Mouse (Mus musculus) right cerebral cortex, postnatal 14 days (tissue): ENCODE results near the gene Usp32.
"Not testable (repeated sequence)": the region's sequence is repeated elsewhere in the genome, so short reads cannot be mapped to it uniquely, and the experiment has no call there.

Source experiments
- DNase-seq: peaks from one replicate; pipeline ENCODE4 v3.0.0; 2022

Gene Usp32

DNA sequence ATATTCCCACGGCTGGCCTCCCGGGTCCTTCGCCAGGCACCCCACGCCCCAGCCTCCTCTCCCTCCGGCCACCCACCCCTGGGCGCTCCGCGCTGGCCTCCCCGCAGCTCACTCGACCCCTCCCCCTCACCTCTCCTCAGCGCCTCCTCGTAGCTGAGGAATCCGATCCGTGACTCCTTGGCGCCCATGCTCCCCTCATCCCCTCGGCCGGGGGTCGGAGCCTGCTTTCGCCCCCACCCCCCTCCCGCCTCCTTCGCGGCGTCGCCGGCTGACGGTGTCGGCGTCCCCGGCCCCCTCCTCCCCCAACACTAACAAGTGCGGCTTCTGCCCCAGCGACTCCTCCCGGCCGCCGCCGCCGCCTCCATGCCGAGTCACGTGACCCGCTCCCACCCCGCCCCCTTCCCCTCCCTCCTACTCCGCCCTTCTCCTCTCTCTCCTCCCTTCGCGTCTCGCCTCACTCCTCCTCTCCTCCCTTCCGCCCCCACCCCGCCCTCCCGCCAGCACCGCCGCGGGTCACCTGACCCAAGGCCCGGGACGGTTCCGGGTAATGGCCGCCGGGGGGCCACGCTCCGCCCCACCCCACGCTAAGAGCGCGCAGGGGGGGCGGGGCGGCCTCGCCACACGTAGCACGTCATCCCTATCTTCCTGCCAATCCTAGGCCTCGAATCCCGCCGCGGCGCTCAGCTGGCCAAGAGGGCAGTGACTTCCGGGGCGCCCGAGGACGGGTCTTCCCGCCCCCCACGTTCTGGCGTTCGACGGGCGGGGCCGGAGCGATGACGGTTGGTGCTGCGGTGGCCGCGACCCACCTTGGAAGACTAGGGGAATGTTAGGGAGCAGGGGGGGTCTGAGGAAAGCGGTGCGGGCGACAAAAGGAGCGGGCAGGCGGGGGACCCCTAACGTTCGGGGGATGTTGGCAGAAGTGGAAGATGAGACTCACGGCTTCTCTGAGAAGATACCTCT is at the start of gene Usp32:
Gene Usp32, minus strand, starts transcription at position 581 of the 960 bp plus-strand sequence.
- DNase-seq: peak; percentile 96

DNA sequence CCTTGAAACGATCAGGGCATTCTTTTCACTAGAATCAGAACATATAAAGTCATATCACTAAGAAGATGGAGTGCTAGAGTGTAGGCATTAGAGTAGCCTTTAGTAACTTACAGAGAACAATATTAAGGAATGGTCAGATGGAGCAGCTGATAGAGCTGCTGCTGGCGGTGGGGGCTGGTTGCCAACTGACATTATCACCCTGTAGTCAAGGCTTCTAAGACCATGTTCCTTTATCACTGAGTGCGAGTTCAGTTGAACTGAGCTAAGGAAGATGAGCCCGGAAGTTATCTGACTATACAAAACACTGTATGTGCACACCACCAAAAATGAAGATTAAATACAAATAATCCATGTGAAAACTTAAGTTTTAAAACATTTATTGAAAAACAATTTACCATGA is 49.1 kb upstream of the Usp32 start:
- no peak for DNase-seq

DNA sequence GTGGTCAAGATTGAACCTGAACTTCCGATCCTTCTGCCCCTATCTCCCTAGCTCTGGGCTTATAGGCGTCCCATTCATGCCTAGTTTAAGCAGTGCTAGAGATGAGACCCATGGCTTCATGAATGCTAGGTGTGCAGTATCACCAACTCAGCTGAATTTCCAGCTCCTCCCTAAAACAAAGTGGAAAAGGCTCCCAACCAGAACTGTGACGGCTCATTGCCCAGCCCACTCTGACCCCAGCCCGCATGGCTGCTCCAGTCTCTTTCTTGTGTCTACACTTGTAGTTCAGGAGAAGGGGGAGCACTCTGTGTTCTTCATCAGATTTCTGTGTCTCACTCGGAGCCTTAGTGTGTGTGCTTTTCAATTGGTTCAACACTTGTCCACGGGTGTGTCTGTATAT is 44.9 kb upstream of the Usp32 start:
- no peak for DNase-seq

DNA sequence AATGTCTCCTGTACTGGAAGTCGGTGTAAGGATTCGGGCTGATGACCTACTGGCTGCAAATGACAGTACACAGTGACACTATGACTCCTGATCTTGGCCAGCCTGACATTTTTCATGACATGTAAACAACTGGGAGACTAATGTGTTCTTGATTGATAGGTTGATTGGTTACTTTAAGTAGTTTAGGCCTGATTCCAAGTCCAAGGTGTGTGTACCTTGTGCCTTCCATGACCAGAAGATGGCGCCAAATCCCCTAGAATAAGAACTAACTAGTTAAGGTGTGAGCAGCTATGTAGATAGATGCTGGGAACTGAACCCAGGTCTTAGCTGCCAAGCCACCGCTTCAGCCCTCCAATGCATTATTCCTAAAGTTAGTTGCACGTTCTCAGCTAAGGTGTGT is 44.1 kb upstream of the Usp32 start:
- DNase-seq: peak; percentile 16

DNA sequence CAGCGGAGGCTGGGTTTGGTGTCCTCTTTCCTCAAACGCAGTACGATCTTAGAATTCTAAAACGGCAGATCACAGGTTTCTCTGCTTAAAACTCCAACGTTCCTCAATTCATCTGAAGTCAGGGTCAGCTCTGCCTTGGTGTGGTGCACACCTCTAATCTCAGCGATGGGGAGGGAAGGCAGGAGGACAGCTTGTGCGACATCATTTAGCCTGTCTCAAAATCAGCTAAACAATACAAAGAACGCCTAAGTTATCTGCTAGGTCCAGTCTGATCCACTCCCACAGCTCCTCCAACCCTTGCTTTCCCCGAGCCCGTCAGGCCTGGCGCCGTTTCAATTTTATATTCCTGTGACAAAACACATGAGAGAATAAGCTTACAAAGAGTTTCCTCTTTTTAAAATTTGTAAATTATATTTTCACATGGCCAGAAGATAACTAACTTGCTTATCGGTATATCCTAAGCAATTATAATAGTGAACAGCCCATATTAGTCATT is 43.4 kb upstream of the Usp32 start:
- peak; percentile 30 for DNase-seq

DNA sequence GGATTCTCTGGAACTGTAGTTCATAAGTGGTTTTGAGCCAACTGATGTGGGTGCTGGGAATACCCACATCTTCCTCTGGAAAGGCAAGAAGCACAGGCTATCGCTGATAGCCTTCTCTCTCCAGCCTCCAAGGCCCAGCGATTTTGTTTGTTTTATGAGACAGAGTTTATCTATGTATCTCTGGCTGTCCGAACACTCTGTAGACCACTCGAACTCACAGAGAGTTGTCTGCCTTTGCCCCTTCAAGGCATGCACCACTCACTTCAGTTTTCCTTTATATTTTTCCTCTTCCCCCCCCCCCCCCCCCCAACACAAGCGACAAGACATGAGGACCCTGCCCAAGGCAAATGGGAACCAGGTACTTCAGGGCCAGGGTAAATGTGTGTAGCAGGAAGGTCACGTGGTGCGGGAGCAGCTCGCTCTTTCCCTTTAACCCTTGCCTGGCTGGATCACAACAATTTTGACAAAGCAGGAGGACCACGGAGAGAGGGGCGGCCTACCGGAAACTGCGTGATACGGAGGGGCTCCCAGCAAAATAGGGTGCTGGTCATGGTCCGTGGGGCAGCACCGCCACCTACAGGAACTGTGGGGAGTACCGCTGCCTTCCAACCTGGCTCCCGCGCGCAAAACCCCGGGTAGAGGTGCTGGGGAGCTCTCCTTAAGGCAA is 42.8 kb upstream of the Usp32 start:
- DNase-seq: peak; percentile 76

DNA sequence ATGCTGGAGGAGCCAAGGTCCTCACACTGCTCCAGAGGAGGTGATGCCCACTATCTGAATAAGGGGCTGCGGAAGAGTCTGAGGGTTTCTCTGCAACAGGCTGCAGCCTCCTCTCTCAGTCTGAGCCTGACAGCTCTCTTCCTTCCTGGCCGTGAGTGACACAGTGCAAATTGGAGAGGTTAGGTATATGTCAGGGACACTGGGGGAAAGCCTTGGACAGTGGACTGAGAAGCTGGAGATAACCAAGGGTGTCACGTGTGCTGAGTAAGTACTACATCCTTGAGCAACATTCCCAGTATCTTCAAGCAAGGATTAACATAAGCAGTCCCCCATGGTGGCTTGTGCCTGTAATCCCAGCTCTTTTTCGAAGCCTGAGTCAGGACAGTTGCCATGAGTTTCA is 38.5 kb upstream of the Usp32 start:
- DNase-seq: no peak

DNA sequence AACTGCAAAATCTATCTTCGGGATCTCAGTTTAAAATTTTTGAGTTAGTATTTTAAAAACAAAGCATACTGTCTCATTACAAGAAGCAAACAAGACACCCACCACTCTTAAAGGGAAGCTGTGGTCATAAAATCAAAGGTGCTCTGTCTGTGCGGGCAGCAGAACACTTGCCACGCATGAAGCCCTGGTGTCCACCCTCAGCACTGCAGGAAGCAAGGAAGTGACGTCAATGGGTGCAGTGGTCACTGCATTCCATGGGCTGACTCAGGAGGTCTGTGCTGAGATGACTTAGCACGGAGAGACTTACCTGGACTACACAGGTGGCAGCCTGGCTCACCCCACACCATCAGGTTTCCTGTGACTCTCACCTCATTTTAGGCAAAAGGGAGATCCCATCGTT is 37.8 kb upstream of the Usp32 start:
- no peak for DNase-seq

DNA sequence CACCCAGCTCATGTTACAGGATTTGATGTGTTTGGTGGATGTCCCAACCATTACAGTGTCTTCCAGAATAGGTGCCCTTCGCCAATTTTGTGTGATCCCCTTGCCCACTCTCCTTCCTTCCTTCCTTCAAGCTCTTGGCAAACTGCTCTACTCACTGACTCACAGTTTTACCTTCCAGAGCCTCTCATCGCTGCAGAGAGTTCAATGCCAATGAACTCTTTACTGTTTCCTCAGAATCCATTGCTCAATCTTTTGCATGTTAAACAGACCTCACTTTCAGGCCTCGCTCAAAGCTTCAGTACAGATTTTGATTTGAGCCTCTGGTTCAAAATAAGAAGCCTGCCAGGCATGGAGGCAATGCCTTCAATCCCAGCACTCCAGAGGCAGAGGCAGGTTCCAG is 36.0 kb upstream of the Usp32 start:
- DNase-seq: no peak

DNA sequence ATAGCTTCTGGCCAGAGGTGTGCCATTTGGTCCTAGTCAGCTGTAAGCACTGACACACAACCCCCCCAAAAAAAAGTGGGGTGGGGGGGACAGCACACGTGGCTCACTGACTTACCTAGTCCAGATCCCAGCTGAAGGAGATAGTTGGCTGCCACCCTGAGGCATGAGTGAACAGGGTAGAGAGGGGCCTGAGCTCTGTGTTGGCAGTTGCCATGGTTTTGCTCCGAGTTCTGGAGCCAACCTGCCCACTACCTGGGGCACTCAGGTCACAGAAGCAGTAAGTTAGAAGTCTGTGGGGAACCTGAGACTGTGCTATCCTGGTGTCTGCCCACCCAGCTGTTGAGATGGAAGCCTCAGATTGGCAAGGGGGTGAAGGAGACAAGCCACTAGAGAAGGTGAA is 30.9 kb upstream of the Usp32 start:
- no peak for DNase-seq

DNA sequence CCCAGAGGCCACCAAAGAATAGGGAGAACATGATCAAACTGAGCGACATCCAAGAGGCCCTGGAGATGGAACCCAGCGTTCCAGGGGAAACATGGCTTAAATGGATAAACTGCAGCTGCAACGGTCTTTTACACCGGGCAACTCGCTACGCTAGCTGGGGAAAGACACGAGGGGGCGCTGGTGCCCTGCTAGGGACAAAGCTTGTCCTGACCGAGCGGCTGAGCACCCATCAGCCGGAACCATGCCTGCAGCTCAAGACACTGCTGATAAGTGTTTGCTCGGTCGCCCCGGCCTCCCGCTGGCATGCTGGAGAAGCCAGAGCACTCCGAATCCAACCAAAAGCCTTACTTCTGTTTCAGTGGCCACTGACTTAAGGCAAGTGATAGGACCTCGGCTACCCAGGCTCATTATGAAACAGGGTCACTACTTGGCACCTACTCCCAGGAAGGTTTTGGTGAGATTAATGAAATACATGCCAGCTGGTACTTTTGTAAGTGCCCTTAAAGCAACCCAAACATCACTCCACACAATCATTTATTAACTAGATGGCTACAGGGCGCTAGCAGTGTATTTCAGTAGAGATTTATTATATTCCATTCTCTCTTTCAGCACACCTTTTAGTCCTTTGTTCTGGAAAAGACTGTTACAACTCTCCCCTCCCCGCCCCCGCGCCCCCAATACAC is 30.2 kb upstream of the Usp32 start, which contains the start of gene 1700125H20Rik:
Gene 1700125H20Rik, plus strand, starts transcription at position 347 of the 683 bp plus-strand sequence.
- DNase-seq: peak; percentile 93

DNA sequence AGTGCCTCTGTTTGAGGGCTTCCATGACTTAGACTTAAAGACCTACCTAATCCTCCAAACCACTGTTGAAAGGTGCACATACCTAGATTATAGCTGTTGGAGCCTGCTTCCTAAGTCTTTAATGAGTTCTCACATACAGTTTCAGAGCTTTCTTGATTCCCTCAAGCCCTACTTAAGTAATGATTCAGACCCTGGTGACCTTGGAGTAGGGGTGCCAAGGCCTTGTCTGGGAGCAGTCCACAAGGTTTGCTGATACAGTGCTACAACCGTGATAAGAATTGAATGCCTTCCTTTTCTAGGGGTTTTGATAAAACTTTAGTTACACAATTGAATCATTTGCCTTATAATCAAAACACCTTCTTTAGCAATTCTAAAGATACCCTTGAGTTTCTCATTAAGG is 27.5 kb upstream of the Usp32 start:
- no peak for DNase-seq

DNA sequence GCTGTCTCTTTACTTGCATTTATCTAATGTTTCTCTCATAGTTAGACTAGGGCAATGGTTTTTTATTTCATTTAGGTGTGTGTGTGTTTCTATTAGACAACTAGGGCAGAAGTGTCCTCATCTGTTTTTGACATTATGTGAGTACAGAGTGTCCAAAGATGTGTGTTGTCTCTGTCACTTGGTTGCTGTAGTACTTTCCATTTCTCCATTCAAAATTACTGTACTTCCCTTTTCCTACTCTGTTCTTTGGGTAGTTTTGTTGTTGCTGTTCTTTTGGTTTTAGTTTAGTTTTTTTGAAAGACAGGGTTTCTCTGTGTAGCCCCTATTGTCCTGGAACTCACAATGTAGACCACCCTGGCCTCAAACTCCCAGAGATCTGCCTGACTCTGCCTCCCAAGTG is 24.4 kb upstream of the Usp32 start:
- DNase-seq: no peak

DNA sequence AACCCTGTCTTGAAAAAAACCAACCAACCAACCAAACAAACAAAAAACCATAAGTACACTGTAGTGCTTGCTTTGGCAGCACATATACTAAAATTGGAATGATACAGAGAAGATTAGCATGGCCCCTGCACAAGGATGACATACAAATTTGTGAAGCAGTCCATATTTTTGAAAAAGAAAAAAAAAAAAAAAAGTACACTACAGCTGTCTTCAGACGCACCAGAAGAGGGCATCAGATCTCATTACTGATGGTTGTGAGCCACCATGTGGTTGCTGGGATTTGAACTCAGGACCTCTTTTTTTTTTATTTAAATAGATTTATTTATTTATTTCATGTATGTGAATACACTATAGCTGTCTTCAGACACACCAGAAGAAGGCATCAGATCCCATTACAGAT is 23.1 kb upstream of the Usp32 start:
- DNase-seq: not testable (repeated sequence)

DNA sequence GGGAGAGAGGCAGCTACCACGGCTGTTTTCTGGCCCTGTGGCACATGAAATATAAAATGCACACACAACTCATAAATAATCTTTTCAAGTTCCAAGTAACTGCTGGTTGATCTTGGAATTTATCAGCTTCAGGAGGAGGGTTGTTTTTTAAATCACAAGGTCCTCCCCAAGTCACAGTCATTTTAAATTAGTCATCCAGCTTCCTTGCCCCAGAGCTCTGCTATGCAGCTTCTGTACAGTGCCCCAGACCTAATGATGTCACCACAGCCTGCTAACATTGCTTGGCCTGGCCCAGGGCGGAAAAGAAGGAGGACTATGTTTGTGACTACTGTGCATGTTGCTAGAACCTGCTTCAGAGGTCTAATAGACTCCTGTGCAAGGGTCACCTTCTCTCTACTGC is 17.3 kb upstream of the Usp32 start:
- DNase-seq: no peak

DNA sequence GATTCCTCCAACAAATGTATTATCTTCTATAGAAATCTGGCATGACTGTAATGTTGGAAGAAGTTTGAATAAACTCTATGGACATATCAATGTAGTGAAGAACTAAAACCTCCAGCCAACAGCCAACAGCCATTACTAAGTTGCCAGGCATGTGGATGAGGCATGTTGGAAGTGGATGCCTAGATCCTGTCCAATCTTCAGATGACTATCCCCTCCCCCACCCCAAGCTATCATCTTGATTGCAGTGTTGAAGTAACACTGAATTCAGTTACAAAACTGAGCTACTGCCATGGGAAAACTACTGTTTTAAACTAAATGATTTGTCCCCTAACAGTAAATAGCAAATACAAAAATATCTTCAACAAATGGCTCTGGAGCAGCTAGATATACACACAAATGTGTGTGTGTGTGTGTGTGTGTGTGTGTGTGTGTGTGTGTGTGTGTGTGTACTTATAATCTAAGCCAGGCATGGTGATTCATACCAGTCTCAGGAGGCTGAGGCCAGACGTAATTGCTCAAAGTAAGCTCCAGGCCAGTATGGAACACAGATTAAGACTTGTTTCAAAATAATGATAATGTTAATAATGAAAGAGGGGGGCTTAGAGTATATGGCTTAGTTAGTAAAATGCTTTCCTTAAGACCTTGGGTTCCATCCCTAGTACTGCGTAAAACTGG is 12.4 kb upstream of the Usp32 start:
- DNase-seq: no peak

DNA sequence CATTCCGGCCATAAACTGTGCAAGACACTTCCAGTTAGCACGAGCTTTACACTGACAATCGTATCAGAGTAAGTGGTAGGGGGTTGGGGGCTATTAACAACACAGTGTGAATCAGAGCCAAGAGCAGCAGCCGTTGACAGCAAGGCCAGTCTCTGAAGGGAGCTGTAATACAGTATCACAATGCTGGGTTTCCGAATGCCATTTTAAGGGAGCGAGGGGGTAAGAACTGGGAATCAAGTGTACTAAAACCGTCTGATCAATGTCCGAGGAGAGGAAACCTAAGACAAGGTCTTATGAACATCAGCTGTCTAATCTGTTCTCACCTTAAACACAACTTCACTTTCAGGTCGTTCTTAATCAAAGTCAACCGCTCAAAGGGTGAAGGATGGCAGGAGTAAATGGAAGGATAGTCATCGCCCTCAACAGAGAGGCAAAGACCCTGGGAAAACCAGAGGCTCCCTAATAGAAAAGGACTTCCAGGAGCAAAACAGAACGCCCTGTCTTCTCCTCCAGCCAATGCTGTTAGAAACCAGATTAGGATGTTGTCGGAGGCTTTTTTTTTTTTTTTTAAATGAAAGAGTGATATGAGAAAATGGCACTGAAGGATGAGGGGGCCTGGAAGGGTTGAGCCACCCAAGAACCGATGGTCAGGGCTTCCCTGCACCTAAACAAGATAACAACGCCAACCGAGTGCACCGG is 1.0 kb downstream of the Usp32 start:
- DNase-seq: no peak

DNA sequence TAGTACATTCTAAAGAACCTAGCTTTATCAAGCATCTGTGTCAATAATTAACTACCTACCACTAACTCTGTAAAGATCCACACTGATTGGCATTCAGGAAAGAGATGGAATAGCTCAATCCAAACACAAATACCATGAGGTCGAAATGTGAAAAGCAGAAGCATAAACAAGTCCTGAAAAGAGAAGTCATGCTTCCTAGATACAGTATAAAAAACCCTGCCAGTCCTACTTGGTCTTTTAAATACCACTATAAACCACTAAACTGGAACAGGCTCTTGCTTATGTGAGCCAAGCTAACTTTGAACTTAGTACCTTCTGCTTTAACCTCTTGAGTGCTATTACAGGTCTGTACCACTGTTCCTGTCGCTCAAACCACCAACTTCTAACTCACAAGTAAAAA is 8.4 kb downstream of the Usp32 start:
- no peak for DNase-seq

DNA sequence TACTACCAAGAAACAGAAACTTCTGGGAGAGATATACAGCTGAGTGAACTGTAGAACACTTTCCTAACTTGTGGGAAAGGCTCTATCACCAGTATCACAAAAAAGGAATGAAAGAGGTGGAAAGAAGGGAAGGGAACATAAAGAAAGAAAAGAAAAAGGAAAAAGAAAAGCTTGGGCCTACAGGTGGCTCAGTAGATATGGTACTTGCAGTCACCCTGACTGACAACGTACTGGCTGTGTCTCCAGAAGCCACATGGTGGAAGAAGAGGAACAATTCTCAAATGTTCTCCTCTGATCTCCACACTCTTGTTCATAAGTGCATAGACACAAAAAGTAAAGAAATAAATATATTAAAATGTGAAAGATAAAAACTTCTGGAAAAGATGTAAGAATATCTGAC is 11.1 kb downstream of the Usp32 start:
- DNase-seq: no peak

DNA sequence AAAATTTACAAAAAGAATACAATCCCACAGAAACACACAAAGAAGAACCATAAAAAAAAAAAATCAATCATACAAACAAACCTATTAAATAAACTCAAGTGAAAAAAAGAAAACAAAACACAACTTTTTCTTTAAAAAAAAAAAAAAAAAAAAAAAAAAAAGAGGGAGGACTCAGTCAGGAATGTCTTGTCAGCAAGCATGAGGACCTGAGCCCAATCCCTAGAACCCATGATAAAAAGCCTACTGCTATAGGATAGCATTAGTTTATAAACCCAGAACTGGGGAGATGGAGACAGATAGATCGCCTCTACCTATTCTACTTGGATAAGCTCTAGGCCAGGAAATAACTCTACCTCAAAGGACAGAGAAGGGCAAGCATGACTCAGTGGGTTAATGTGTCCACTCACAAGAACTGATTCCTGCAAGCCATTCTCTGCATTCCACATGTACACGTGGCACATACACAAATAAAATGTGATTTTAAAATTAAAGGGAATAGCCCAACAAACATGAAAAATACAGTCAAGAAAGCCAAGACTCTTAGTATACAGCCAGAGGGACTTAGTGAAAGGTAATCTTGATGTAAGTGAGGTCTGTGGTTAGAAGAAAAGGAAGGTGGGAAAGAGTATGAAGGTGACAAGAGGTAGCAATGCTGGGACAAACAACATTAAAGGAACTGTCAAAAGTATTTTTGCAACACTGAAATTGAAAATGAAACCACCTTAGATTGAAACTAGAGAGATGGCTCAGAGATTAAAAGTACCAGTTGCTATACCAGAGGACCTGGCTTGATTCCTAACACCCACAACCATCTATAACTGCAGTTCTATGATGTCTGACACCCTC is 13.5 kb downstream of the Usp32 start:
- DNase-seq: no peak
